Mouse (Mus musculus): ENCODE data around the gene Gnai2. TPM values are rescaled to one million over a fixed set of nuclear protein-coding genes. Genes with fewer than 3 reads are reported as not detected.

Gene Gnai2
- polyA plus RNA-seq, 1 experiment from 2014 or later = 358 TPM

- H3K36me3 ChIP-seq (ENCODE audit: control insufficient read depth, insufficient read depth, low read length) = peaks cover 30% of the 10 kb centered on the region
- WGBS = 82% methylated on average over 13 of the region's 13 CpGs
- no peak overlapping the region for H3K4me2 ChIP-seq (ENCODE audit: low read depth, severe bottlenecking)
- no peaks in the 10 kb centered on the region for H3K4me1 ChIP-seq (ENCODE audit: control insufficient read depth, insufficient read depth, low read length)
- ATAC-seq (ENCODE audit: insufficient number of reproducible peaks, low FRiP score, low TSS enrichment, low read depth) = no peak
- DNase-seq (ENCODE audit: low spot score) = no peak
- no peak overlapping the region for H3K9ac ChIP-seq (ENCODE audit: low read length)
- H3K9me3 ChIP-seq (ENCODE audit: control insufficient read depth, low read length) = no peaks in the 10 kb centered on the region
- H3K4me3 ChIP-seq (ENCODE audit: low read depth, low read length) = no peak overlapping the region
- H3K27me3 ChIP-seq (ENCODE audit: control insufficient read depth, insufficient read depth, low read length) = no peaks in the 10 kb centered on the region
- no peak overlapping the region for H3K27ac ChIP-seq (replicated peaks; ENCODE audit: low read depth, low read length)
Observed at GRCm38 (mm10) chr9:107619546-107619879, 15.7 kb downstream of the Gnai2 start.

GRCm38 (mm10) chr9:107618778-107619545 is 16.2 kb downstream of the Gnai2 start:
- Histone ChIP-seq H3K36me3 (ENCODE audit: control insufficient read depth, insufficient read depth, low read length) (peaks cover 33% of the 10 kb centered on the region), H3K9me3 (ENCODE audit: control insufficient read depth, low read length) (no peaks in the 10 kb centered on the region), H3K4me1 (ENCODE audit: control insufficient read depth, insufficient read depth, low read length) (no peaks in the 10 kb centered on the region), H3K9ac (ENCODE audit: low read length) (no peak overlapping the region), H3K4me2 (ENCODE audit: low read depth, severe bottlenecking) (no peak overlapping the region), H3K27me3 (ENCODE audit: control insufficient read depth, insufficient read depth, low read length) (no peaks in the 10 kb centered on the region), H3K4me3 (ENCODE audit: low read depth, low read length) (no peak overlapping the region), H3K27ac (replicated peaks; ENCODE audit: low read depth, low read length) (no peak overlapping the region)
- no peak for DNase-seq (ENCODE audit: low spot score)
- ATAC-seq (ENCODE audit: insufficient number of reproducible peaks, low FRiP score, low TSS enrichment, low read depth) = no peak
- WGBS = 76% methylated on average over 13 of the region's 13 CpGs

GRCm38 (mm10) chr9:107618098-107618497 is 17.1 kb downstream of the Gnai2 start:
- H3K27ac ChIP-seq (replicated peaks; ENCODE audit: low read depth, low read length) = no peak overlapping the region

GRCm38 (mm10) chr9:107617461-107617860 is 17.7 kb downstream of the Gnai2 start:
- Histone ChIP-seq H3K27me3 (ENCODE audit: control insufficient read depth, insufficient read depth, low read length) (no peaks in the 10 kb centered on the region), H3K4me2 (ENCODE audit: low read depth, severe bottlenecking) (no peak overlapping the region), H3K9me3 (ENCODE audit: control insufficient read depth, low read length) (no peaks in the 10 kb centered on the region), H3K9ac (ENCODE audit: low read length) (no peak overlapping the region), H3K36me3 (ENCODE audit: control insufficient read depth, insufficient read depth, low read length) (peaks cover 33% of the 10 kb centered on the region), H3K4me3 (ENCODE audit: low read depth, low read length) (no peak overlapping the region), H3K27ac (replicated peaks; ENCODE audit: low read depth, low read length) (no peak overlapping the region), H3K4me1 (ENCODE audit: control insufficient read depth, insufficient read depth, low read length) (peaks cover 6% of the 10 kb centered on the region)
- no peak for DNase-seq (ENCODE audit: low spot score)
- 89% methylated on average over 2 of the region's 2 CpGs for WGBS
- ATAC-seq (ENCODE audit: insufficient number of reproducible peaks, low FRiP score, low TSS enrichment, low read depth) = no peak

More at GRCm38 (mm10) chr9:107618098-107618497, 17.1 kb downstream of the Gnai2 start:
- Histone ChIP-seq H3K27me3 (ENCODE audit: control insufficient read depth, insufficient read depth, low read length) (no peaks in the 10 kb centered on the region), H3K4me3 (ENCODE audit: low read depth, low read length) (no peak overlapping the region), H3K9me3 (ENCODE audit: control insufficient read depth, low read length) (no peaks in the 10 kb centered on the region), H3K4me1 (ENCODE audit: control insufficient read depth, insufficient read depth, low read length) (peaks cover under 1% of the 10 kb centered on the region), H3K4me2 (ENCODE audit: low read depth, severe bottlenecking) (no peak overlapping the region), H3K9ac (ENCODE audit: low read length) (no peak overlapping the region), H3K36me3 (ENCODE audit: control insufficient read depth, insufficient read depth, low read length) (peaks cover 33% of the 10 kb centered on the region)
- DNase-seq (ENCODE audit: low spot score) (no peak), ATAC-seq (ENCODE audit: insufficient number of reproducible peaks, low FRiP score, low TSS enrichment, low read depth) (no peak)
- 98% methylated on average over 6 of the region's 6 CpGs for WGBS

GRCm38 (mm10) chr9:107615035-107615434 is 20.1 kb downstream of the Gnai2 start:
- no peaks in the 10 kb centered on the region for H3K27me3 ChIP-seq (ENCODE audit: control insufficient read depth, insufficient read depth, low read length)
- no peak overlapping the region for H3K4me2 ChIP-seq (ENCODE audit: low read depth, severe bottlenecking)
- H3K9me3 ChIP-seq (ENCODE audit: control insufficient read depth, low read length) = no peaks in the 10 kb centered on the region
- H3K27ac ChIP-seq (replicated peaks; ENCODE audit: low read depth, low read length) = no peak overlapping the region
- H3K36me3 ChIP-seq (ENCODE audit: control insufficient read depth, insufficient read depth, low read length) = peaks cover 32% of the 10 kb centered on the region
- no peak overlapping the region for H3K4me3 ChIP-seq (ENCODE audit: low read depth, low read length)
- DNase-seq (ENCODE audit: low spot score) (no peak), ATAC-seq (ENCODE audit: insufficient number of reproducible peaks, low FRiP score, low TSS enrichment, low read depth) (no peak)
- peaks cover 18% of the 10 kb centered on the region for H3K4me1 ChIP-seq (ENCODE audit: control insufficient read depth, insufficient read depth, low read length)
- 88% methylated on average over 4 of the region's 4 CpGs for WGBS
- no peak overlapping the region for H3K9ac ChIP-seq (ENCODE audit: low read length)

GRCm38 (mm10) chr9:107612945-107613569 is 22.1 kb downstream of the Gnai2 start:
- H3K36me3 ChIP-seq (ENCODE audit: control insufficient read depth, insufficient read depth, low read length) = peaks cover 23% of the 10 kb centered on the region
- peak overlapping the region; percentile 73 for H3K27ac ChIP-seq (replicated peaks; ENCODE audit: low read depth, low read length)
- DNase-seq (ENCODE audit: low spot score) (no peak), ATAC-seq (ENCODE audit: insufficient number of reproducible peaks, low FRiP score, low TSS enrichment, low read depth) (0 out of 2 replicates have a peak, but pooled peaks have one; percentile 2)
- H3K27me3 ChIP-seq (ENCODE audit: control insufficient read depth, insufficient read depth, low read length) = no peaks in the 10 kb centered on the region
- peak overlapping the region; percentile 67 for H3K4me2 ChIP-seq (ENCODE audit: low read depth, severe bottlenecking)
- H3K9me3 ChIP-seq (ENCODE audit: control insufficient read depth, low read length) = no peaks in the 10 kb centered on the region
- 14% methylated on average over 12 of the region's 12 CpGs for WGBS
- peak overlapping the region; percentile 29; the same call in 1 of the 2 replicates for H3K4me3 ChIP-seq (ENCODE audit: low read depth, low read length)
- H3K4me1 ChIP-seq (ENCODE audit: control insufficient read depth, insufficient read depth, low read length) = peaks cover 37% of the 10 kb centered on the region
- peak overlapping the region; percentile 60; the same call in 1 of the 2 replicates for H3K9ac ChIP-seq (ENCODE audit: low read length)

GRCm38 (mm10) chr9:107612191-107612944 is 22.8 kb downstream of the Gnai2 start:
- Histone ChIP-seq H3K4me3 (ENCODE audit: low read depth, low read length) (peak overlapping the region; percentile 29), H3K9me3 (ENCODE audit: control insufficient read depth, low read length) (no peaks in the 10 kb centered on the region), H3K4me2 (ENCODE audit: low read depth, severe bottlenecking) (peak overlapping the region; percentile 67), H3K9ac (ENCODE audit: low read length) (peak overlapping the region; percentile 60), H3K4me1 (ENCODE audit: control insufficient read depth, insufficient read depth, low read length) (peaks cover 44% of the 10 kb centered on the region), H3K36me3 (ENCODE audit: control insufficient read depth, insufficient read depth, low read length) (peaks cover 19% of the 10 kb centered on the region), H3K27me3 (ENCODE audit: control insufficient read depth, insufficient read depth, low read length) (no peaks in the 10 kb centered on the region), H3K27ac (replicated peaks; ENCODE audit: low read depth, low read length) (peak overlapping the region; percentile 84)
- peak; percentile 88 for ATAC-seq (ENCODE audit: insufficient number of reproducible peaks, low FRiP score, low TSS enrichment, low read depth)
- 9% methylated on average over 38 of the region's 48 CpGs for WGBS
- peak; percentile 99 for DNase-seq (ENCODE audit: low spot score)

GRCm38 (mm10) chr9:107611456-107612190 is 23.5 kb downstream of the Gnai2 start:
- peaks cover 51% of the 10 kb centered on the region for H3K4me1 ChIP-seq (ENCODE audit: control insufficient read depth, insufficient read depth, low read length)
- peak overlapping the region; percentile 60 for H3K9ac ChIP-seq (ENCODE audit: low read length)
- WGBS = 77% methylated on average over 6 of the region's 6 CpGs
- no peaks in the 10 kb centered on the region for H3K27me3 ChIP-seq (ENCODE audit: control insufficient read depth, insufficient read depth, low read length)
- DNase-seq (ENCODE audit: low spot score) = no peak
- peaks cover 17% of the 10 kb centered on the region for H3K36me3 ChIP-seq (ENCODE audit: control insufficient read depth, insufficient read depth, low read length)
- H3K9me3 ChIP-seq (ENCODE audit: control insufficient read depth, low read length) = no peaks in the 10 kb centered on the region
- H3K4me2 ChIP-seq (ENCODE audit: low read depth, severe bottlenecking) = peak overlapping the region; percentile 67; the same call in 1 of the 2 replicates
- no peak overlapping the region for H3K4me3 ChIP-seq (ENCODE audit: low read depth, low read length)
- peak; percentile 2; the same call in 1 of the 2 replicates for ATAC-seq (ENCODE audit: insufficient number of reproducible peaks, low FRiP score, low TSS enrichment, low read depth)
- peak overlapping the region; percentile 84 for H3K27ac ChIP-seq (replicated peaks; ENCODE audit: low read depth, low read length)
